Mouse (Mus musculus) liver, embryonic 14 days (tissue): ENCODE results near the gene Gpatch11. TPM values are rescaled to one million over a fixed set of nuclear protein-coding genes. Genes with fewer than 3 reads are reported as not detected.

ENCODE experiments used
- polyA plus RNA-seq: library from polyadenylated mRNA; depleted of rRNA; stranded (reverse); fragments of >200 nt; gene quantifications from 2 replicates; pipeline ENCODE4 v1.2.3, GENCODE M21; 2012; rRNA removed

The Gpatch11 gene
- polyA plus RNA-seq = 9.0 and 10.9 TPM in 2 replicates

GRCm38 (mm10) chr17:78834856-78835835, at the start of gene Gpatch11, which contains the start of gene Heatr5b:
TSS of gene Gpatch11 (plus strand) at chr17:78835567.
TSS of gene Heatr5b (minus strand) at chr17:78835364.

GRCm38 (mm10) chr17:78882401-78883112, 47.2 kb downstream of the Gpatch11 start, which contains the start of gene Eif2ak2:
TSS of gene Eif2ak2 (minus strand) at chr17:78882573.

Other genes with a start within 250 kb of the Gpatch11 start
- 3.0 and 3.5 TPM in 2 replicates for gene Strn, start 98.4 kb upstream of the Gpatch11 start, polyA plus RNA-seq
- 4.8 and 5.0 TPM in 2 replicates for gene Heatr5b, start 203 bp upstream of the Gpatch11 start, polyA plus RNA-seq
- 4.5 and 5.7 TPM in 2 replicates for gene Eif2ak2, start 47.0 kb downstream of the Gpatch11 start, polyA plus RNA-seq
- gene Sult6b1, start 71.4 kb downstream of the Gpatch11 start, polyA plus RNA-seq = 0.01 TPM in 1 of 2 replicates, not detected in the other
- 17.7 and 19.5 TPM in 2 replicates for gene Cebpzos, start 80.9 kb downstream of the Gpatch11 start, polyA plus RNA-seq
- gene Cebpz, start 101.5 kb downstream of the Gpatch11 start, polyA plus RNA-seq = 10.1 and 10.5 TPM in 2 replicates
- 12.0 and 13.4 TPM in 2 replicates for gene Ndufaf7, start 101.6 kb downstream of the Gpatch11 start, polyA plus RNA-seq
- 5.5 and 6.7 TPM in 2 replicates for gene Prkd3, start 185.2 kb downstream of the Gpatch11 start, polyA plus RNA-seq
- gene Qpct, start 216.3 kb downstream of the Gpatch11 start, polyA plus RNA-seq = 9.4 and 11.9 TPM in 2 replicates